Mouse (Mus musculus) layer of hippocampus, adult 18-20 months (tissue): ENCODE measurements around the gene Kdm2a. TPM values are rescaled to one million over a fixed set of nuclear protein-coding genes. Genes with fewer than 3 reads are reported as not detected.

Experiments
- DNase-seq, 2 experiments: peaks; one replicate each; pipeline ENCODE4 v3.0.0; 2022; ENCODE audit warnings: low spot score in 2 of 2
- long read RNA-seq: library from polyadenylated mRNA; stranded (forward); transcript quantifications from one replicate; pipeline ENCODE4 v2.0.0, GENCODE M21; 2021
- total RNA-seq, 2 experiments: library from RNA; stranded (reverse); gene quantifications; 2 replicates each; pipeline ENCODE4 v1.2.3; 2021

The Kdm2a gene
- total RNA-seq = 10 to 100 TPM; 74.2 to 88.4 TPM
- long read RNA-seq, full-length matches to known transcripts = 7 of 25 reads
- long read RNA-seq, partial matches to known transcripts = 6 of 25 reads
- long read RNA-seq, other reads (novel, unspliced or antisense) = 12 of 25 reads

DNA sequence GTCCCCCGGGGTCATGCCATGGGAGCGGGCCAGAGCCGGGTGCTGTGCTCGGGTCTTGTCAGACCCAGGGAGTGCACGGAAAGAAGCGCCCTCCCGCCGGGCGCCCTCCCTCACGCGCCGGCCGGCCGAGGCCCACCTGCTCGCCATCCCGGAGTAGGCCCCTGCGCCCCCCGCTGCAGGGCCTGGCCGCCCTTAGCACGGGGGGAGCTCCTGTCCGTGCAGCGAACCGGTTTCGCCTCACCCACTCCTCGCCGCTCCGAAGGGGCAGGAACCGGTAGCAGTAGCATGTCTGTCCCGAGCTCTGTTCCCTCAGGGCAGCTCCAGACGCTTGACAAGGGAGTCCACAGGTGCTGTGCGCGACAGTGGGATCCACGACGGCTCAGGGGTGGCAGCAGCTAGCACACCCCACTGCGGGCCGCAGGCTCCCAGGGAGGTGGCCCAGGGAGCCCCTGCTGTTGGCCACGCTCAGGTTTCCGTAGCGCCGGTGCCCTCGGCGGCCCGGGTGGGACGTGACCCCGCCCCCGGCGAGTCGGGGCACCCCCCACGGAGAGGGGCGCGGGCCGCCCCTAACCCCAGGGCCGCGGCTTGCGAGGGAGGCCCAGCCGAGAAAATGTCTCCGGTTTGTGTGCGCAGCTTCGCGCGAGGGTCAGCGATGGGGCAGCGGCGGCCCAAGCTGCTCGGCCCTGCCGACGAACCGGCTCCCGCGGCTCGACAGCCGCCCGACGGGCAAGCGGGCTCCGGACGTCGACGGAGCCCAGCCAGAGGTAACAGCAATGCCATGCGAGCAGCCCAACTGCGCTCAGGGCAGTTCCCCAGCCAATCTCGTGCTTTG, at the start of gene Kdm2a:
Gene Kdm2a, minus strand, starts transcription at position 488 of the 832 bp plus-strand sequence.
- peak; percentile 17 to 46 for DNase-seq

DNA sequence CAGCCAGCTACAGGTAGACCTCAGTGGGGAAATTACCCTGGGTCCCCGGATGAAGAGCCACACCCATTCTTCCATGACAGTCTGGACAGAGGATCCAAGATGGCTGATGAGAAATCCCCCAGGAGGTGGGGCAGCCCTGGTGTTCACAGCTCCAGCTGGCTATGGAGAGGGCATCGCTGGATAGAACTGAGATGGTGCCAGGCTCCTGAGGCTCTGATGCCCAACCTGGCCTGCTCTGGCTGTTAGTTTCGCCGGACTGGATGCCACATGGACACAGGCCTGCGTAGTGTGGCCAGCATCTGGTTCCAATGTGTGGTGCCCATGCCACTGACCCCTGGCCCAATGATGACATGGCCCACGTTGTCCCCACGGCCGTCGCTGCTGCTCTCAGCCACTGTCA, 49.4 kb upstream of the Kdm2a start:
- DNase-seq = no peak

DNA sequence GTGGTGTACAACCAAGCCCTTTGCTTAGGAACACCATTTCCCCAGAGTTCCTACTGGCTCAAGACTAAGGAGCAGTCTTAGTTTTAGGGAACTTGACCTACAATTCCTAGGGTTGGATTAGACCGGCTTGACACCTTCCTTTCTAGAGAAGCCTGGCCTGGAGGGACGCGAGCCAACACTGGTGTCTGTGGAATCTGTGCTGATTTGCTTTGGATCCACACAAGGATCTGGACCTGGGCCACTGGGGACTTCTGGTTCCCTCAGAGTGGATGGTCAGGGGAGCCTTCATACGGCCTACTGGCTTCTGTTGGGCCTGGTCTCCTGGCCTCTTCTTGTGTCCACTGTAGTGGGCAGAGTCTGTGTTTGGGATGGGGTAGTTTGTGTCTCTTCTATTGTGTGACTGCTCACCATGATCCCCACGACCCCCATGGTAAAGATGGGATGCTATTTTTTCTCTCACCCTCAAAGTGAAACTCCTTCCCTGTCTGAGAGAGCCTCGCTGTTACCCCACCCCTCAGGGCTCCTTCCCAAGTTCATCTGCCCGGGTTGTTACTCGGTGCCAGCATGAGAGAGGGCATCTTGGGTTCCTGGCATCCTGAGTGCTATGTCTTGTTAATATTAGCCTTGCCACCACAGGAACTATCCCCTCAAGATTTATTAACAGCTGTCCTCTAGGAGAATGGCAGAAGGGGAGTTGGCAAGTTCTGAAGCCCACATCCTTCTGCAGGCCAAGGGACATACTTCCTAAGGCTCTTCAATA, 48.8 kb upstream of the Kdm2a start:
- no peak for DNase-seq

DNA sequence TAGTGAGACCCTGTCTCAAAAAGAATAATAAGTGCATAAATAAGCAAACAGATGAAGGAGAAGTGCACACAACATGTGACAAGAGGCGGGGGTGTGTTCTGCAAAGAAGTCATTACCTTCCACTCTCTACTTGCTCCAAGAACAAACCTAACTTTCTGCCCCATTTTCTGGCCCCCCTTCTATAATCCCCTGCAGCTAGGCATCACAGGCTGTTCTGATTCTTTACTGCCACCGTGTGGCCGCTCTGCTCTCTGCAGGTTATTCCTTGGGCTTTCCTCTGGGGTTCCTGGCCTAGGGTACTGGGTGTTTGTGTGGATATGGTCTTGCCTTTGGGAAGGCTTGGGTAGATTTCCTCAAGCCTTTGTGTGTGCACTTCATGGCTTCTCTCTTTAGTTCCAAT, 44.3 kb upstream of the Kdm2a start:
- DNase-seq = peak; percentile 53 to 86

DNA sequence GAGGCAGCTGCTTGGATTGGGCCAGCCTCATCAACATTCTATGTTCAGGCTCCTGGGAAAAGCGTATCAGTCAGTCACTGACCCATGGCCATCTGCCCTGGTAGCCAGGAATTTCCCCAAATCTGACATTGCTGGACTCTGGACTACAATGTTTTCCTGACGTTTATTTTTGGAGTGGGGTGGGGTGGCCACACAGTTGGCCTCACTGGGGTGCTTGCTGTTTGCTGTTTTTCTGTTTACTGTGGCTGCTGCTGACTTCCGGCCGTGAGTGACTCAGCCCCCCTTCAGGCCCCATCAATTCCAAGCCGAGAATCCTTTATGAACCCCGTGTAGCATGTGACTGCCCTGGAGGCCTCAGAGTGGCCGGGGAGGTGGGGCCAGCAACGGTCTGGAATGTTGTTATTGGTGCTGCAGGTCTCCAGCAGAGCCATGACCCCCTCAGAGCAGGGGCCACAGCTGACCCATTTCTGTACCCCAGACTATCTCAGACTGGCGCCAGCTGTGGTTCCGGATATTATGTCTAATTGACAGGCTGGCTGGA, 43.6 kb upstream of the Kdm2a start:
- DNase-seq = no peak

DNA sequence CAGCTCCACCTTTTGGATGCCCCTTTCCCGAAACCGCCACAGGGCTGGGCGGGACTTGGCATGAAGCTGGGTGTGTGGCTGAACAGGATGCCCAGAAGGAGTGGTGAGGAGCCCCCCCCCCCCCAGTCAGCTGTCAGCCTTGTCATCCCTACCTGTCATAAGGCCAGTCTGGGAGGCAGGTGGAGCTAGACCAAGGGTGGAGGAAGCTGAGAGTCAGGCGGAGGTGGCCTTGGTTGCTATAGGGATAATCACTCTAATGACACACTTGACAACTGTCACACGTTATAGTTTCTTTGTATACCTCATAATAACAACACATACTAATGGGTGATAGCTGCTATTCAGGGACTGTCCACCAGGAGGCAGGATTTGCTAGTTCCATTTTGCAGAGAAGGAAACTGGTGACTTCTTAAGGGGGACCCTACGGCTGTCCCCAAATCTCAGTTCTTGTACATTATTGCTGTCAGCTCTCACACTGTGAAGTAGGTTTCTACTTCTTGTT, 43.1 kb upstream of the Kdm2a start:
- peak in 1 of 2 experiments; percentile 57 for DNase-seq

DNA sequence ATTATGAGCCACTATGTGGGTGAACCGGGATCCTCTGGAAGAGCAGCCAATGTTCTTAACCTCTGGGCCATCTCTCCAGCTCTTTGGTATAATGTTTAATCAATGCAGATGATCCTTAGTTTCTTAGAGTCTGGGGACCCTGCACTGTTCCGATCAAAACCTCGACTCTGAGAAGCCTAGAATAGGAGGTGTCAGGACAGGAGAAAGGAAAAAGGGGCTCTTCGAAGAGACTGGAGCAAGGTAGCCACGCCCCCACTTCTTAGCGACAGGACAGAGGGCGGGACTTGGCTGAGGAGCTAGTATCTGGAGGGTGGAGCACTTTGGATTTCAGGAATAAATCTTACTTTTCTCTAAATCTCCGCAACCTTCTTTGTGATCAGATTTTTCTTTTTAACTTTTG, 42.1 kb upstream of the Kdm2a start:
- no peak for DNase-seq

DNA sequence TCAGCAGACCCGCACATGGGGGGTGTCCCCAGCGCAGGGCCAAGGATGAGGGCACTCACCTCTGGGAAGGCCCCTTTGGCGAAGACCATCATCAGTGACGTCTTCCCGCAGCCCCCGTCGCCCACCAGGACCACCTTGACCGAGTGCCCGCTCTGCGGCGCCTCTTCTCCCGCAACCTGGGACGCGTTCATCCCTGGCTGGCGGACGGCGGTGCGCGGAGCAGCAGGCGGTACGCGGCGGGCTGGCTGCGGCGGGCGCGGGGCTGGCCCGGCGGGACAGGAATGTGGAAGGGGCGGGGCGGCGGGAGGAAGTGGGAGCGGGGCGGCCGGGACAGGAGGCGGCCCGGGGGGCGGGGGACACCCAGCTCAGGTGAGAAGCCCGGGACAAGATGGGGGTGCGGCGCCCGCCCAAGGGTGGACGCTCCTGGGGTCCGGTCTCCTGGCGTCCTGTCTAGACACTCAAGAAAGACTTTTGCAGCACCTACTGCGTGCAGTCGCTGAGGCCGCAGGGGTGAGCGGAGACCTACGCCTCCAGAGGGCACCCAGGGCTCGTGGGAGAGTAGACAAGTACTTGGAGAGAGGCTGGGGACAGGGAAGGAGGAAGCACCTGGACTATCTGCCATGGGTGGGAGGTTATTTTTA, 41.2 kb upstream of the Kdm2a start, which contains the start of gene Rhod:
Gene Rhod, minus strand, starts transcription at position 272 of the 641 bp plus-strand sequence.
- no peak for DNase-seq

DNA sequence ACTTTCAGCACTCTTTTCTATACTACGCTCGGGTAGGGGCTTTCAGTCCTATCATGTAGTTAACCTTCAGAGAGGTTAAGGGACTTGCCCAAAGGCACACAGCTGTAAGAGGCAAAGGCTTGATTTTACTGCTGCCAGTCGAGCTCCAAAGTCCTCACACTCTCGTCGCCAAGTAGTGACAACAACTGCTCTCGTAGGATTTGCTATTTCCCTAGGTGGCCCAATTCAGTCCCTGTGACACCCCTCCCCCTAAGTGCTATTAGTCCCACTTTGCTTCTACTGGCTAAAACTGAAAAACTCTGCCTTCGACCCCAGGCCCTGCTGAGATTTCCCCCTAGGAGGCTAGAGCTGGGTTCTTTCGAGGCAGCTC, 40.7 kb upstream of the Kdm2a start:
- DNase-seq = no peak

DNA sequence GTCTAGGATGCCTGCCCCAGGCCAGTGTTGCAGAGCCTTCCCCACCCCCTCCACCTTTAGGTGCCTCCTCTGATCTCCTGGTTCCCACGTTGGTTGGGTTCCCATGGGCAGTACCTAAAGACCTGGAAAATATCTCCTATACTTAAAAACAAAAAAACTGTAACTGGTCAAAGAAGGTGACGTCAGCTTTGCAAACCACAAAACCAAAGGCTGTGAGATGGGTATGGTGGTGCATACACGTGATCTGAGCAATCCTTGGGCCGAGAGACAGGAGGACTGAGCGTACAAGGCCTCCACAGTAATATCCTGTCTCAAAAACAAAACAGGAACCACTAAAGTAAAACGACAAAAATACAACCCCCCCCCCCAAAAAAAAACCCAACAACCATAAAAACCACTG, 39.8 kb upstream of the Kdm2a start:
- no peak for DNase-seq

DNA sequence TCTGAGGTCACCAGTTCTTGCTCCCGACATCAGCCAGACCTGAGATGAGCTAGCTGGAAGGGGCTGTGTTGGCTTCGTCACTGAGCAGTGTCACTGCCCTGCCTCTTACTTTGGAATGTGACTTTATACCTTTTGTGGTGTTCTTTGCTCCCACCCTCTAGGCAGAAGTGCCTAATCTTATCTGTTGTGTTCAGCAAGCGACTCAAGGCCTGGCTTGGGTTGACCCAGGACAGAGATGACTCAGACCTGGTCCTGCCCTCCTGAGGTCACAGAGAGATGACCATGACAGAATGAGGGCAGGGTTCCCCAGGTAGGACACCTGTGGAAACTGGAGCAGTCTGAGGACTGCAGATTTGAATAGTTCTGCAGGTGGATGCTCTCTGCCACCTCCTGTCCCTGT, 38.2 kb upstream of the Kdm2a start:
- no peak for DNase-seq

DNA sequence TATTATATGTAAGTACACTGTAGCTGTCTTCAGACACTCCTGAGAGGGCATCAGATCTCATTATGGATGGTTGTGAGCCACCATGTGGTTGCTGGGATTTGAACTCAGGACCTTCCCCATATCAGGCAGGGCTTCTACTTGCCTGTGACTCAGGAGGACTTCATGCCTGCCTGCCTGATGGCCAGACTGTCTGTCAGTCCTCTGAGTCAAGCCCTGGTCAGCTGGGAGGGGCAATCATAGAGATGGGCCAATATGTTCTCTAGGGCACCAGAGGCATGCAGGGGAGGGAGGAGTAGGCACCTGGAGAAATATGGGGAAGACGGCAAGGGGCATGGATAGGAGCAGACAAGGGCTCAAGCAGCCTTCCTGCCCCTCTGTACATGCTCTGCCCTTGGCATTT, 36.9 kb upstream of the Kdm2a start:
- DNase-seq = no peak

DNA sequence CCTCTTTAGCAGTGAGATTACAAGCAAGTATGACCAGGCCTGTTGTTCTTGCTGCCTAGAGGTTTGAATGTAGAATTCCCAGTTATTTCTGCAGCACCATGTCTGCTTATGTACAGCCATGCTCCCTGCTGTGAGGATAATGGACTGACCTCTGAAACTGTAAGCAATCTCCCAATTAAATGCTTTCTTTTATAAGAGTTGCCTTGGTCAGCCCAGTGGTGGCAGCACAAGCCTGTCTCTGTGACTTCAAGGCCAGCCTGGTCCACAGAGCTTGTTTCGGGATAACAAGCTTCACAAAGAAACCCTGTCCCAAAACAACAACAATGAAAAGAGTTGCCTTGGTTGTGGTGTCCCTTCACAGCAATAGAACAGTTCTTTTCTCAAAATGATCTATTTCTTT, 35.7 kb upstream of the Kdm2a start:
- DNase-seq = no peak

DNA sequence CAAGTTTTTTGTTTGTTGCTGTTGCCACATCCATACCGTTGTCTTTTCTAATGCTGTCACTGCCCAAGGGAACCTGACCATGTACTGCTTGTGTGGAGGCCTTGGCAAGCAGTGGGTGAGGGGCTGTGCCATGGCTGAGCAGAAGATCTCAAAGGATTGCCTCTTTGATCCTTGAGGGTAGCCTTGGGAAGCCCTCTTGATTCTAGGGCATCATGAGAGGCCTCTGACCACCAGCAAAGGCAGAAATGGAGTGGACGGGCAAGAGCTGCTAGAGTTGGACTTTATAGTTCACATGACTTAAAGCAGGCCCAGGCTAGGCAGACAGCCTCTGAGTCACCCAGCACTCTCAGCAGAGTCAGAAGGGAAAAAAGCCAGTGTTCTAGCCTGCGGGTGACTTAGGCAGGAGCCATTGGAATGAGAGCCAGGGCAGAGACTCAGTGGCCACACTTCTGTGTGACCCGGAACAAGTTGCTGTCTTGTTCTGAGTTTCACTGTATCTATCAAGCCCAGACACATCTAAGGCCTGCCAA, 32.1 kb upstream of the Kdm2a start:
- no peak for DNase-seq

DNA sequence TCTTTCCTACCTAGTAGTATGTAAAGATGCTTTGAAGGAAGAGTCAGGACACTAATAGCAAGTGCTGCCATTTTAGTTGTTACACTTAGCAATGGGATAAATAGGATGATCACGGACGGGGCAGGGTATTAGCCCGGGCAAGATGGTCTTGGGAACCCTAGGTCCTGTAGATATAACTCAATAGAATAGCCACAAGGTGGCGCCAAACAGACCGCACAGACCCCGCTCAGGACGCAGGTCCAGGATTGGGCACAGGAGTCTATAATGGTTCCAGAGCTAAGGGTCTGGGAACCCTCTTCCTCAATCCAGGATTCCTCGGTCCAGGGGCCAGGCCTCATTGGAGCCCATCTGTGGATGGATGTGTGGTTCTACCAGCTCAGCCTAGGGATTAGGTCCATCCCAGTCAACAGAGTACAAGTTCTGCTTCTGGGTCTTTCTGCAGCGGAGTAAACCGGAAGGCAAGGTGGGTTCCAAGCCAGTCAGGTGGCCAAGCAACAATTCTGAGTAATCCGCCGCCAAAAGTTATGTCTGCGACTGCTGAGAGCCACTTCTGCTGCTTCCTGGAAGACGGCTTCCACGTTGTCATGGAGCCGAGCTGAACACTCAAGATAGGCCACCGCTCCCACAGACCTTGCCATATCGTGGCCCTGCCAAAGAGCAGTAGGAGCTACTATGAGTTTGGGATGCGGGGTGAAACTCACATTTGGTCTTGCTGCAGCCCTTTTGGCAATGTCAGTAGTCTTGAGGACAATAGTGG, 27.7 kb upstream of the Kdm2a start:
- DNase-seq = no peak

DNA sequence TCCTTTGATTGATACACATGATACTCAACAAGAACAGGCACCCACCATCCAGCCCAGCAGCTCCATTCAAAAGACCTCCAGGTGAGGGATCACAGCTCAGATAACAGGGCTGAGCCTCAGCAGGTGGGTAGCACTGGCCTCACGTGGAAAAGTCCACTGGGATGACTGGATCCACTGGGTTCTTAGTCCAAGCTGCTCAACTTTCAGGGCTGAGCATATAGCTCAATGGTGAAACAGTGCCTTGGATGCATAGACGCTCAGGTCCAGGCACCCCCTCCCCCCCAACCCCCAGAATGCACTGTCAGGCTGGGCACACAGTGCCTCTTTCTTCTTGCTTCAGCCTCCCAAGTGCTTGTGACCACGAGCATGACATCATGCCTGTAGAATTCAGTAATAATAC, 24.9 kb upstream of the Kdm2a start:
- no peak for DNase-seq

DNA sequence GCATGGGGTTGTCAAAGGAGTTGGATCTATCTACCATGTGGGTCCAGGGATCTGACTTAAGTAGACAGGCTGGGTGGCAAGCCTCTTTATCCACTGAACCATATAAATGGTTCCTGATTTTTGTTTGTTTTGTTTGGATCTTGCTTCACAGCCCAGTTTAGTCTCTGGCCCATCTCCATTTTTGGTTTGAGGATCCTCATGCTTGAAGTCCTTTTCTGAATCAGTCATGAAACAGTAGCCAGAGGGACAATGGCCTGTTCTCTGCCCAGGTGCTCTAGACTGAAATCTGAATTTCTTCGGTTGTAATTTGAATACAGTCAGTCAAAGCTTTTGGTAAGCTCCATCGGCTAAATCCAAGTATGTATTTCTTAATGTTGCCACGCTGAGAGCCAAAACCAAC, 24.5 kb upstream of the Kdm2a start:
- DNase-seq = no peak

DNA sequence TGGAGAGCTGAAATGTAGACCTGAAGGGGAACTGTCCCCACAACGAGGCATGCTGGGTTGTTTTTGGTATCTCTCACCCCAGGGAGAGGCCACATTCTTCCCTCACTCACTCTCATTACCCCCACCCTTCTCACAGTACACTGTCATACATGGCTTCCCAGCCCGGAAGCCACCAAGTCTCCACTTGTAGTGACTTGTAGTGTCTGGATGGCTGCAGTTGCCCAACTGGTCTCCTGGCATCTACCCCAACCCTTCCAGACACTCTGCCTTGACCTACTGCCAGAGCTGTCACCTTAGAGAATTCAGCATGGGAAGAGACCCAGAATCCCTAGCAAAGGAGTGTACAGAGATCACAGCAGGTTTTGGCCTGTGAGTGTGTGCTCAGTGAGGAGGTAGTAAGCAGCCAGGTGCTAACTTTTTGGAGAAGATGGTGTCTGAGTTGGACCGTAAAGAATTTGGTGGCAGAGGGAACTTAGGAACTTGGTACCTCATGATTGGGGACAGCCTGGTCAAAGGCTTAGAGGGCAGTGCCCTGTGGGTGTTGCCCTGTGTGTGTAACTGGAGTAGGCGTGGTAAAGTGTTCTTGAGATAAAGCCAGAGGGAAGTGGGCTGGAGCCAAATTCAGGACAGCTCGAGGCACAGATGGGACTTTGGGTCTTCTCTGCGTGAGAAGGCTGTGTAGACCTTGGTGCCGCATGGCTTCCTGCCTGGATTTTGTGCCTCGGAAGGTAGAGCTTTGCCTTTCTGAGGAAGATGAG, 22.2 kb upstream of the Kdm2a start:
- DNase-seq = no peak

DNA sequence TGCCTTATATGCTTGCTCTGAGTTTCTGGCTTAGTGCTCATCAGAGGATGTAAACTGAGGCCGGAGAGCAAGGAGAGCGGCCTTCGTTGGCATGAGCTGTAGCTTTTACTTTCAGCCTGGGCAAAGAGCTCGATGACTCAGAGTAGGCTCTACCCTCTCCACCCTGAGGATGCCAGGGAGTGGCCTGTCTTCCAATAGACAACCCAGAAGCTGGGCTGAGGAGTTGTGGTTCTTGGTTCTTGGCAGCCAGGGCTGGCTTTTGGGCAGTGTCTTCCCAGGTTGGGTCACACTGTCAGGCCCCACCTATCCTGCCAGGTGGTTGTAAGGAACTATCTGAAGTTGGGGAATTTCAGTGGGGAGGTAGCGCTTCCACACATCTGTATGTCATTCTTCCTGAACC, 21.6 kb upstream of the Kdm2a start:
- DNase-seq = no peak

DNA sequence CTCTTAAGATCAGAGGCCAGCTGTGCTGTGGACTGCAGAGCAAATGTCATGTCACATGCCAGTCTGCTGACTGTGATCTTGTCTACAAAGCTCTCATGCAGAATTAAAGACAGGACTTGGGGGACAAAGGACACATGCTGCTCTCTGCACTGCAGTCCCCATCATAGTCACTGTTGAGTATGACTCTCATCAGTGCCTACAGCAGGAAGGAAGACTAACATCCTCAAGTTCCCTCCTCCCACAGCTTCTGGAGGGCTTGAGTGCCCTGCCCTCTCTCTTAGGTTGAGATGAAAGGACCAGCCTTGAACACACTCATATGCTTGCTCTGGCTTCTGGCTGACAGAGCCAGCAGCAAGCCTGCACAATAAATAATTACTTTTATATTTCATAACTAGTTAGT, 19.6 kb upstream of the Kdm2a start:
- no peak for DNase-seq
